Mouse (Mus musculus): ENCODE data around the gene Fam204a. TPM values are rescaled to one million over a fixed set of nuclear protein-coding genes. Genes with fewer than 3 reads are reported as not detected.
A peak's percentile ranks its signal among the peaks of the same experiment; 100 is the strongest.

The Fam204a gene
- total RNA-seq (2015; ENCODE audit: low replicate concordance) (16.9 and 23.9 TPM in 2 replicates), total RNA-seq (2017; ENCODE audit: low replicate concordance) (23.0 and 42.0 TPM in 2 replicates)

- ATAC-seq (replicated peaks; ENCODE audit: low FRiP score, poor library complexity, severe bottlenecking): peak; percentile 99
Observed at GRCm38 (mm10) chr19:60225899-60226844, at the start of gene Fam204a. Fam204a (minus strand) TSS chr19:60226701.

GRCm38 (mm10) chr19:60265789-60266188 is 39.3 kb upstream of the Fam204a start:
- ATAC-seq (replicated peaks; ENCODE audit: low FRiP score, poor library complexity, severe bottlenecking): no peak

DNA sequence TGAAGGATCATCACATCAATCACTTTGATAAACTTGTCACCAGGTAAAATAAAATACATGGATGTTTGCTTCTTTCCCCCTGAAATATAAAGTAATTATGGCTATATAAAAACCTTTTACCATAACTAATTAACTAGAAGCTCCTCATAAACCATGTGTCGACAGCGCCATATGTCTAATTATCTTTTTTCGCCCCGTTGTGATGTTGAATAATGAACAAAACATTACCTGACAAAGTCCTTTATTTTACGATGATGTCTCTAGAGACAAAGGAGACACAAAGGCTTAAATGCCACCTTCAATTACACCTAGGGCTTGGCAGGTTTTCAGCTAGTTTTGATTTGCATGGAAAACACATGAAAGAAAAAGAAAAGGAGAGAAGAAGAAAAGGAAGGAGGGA is 34.2 kb upstream of the Fam204a start:
- ATAC-seq (replicated peaks; ENCODE audit: low FRiP score, poor library complexity, severe bottlenecking): no peak

DNA sequence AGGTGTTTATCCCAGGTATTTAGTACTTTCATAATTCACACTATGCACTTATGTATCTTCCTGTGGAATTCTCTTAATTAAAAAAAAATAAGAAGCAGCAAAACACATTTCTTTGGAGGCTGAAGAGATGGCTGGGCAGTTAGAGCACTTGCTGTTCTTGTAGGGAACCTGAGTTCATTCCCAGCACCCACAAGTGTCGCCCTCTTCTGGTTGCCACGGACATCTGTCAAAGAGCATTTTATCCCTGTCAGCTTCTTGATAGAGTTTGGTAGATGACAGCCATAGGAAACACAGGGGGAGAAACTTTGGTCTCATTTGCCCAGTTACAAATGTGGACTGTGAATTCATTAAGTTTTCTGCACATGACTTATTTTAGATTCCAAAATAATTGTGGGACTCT is 25.5 kb upstream of the Fam204a start:
- no peak for ATAC-seq (replicated peaks; ENCODE audit: low FRiP score, poor library complexity, severe bottlenecking)

GRCm38 (mm10) chr19:60251197-60251596 is 24.7 kb upstream of the Fam204a start:
- ATAC-seq (replicated peaks; ENCODE audit: low FRiP score, poor library complexity, severe bottlenecking): no peak

DNA sequence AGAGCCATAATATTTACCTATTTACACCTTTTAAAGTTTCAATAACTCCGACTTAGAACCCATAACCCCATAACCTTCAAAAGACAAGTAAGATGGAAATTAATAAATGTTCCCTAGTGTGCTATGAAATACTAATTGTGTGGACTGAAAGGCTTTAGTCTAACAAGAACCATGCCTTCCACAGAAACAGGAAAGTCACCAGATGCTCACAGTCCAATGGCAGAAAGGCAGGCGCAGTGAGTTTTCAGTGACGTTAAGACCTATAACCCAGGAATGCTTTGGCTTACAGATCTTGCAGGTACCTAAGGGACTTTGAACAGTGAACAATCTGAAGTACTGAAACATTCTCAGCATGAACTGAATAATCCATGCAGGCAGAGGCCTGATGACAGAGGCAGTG is 18.7 kb upstream of the Fam204a start:
- no peak for ATAC-seq (replicated peaks; ENCODE audit: low FRiP score, poor library complexity, severe bottlenecking)

GRCm38 (mm10) chr19:60242620-60243019 is 16.1 kb upstream of the Fam204a start:
- ATAC-seq (replicated peaks; ENCODE audit: low FRiP score, poor library complexity, severe bottlenecking): no peak

DNA sequence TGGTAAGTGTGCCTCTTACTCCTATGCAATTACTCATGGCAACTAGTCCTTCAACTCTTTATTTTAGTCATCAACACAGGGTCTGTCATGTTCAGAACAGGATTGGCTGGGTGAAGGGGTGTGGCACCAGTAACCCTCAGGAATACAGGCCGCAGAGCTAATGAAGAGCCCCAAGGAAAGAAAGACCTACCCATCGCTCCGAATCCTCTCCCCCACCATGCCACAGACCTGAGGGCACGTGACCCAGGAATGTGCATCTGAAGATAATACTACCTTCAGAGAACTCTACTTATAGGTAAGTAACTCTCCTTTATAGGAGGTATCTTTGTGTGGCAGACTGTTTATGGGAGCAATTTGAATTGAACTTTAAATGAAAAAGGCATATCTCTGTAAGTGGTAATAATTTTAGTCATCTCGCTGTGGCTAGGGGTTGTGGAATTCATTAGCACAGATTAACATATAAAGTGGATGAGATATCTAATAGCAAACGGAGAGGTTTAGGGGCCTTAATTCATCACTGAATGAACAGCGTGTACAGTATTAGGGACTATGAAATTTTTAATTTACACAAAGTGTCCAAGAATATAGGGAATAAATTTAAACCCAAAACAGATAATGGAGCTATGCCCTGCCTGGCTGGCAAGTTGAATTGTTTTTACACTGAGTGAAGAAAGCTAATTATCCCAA is 15.6 kb upstream of the Fam204a start:
- ATAC-seq (replicated peaks; ENCODE audit: low FRiP score, poor library complexity, severe bottlenecking): no peak

DNA sequence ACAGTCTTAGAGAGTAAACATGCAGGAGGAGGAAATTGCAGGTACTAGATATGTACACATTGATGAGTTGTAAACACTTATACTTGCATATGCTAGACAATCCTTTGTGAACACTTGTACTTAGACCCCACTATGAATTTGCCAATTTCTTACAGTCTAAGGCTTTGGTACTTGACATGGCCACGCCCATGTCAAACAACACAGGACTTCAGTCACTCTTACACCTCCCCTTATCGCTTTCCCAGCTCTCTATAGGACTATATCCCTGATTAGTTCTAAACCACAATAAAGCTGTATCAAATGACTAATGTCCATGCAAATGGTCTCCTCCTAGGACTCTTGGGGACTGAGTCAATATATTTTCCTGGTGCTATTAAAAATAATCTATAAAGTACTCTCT is 5.0 kb upstream of the Fam204a start:
- no peak for ATAC-seq (replicated peaks; ENCODE audit: low FRiP score, poor library complexity, severe bottlenecking)

- peak; percentile 36; the same call in 1 of the 2 replicates for ATAC-seq (replicated peaks; ENCODE audit: low FRiP score, poor library complexity, severe bottlenecking)
Observed at GRCm38 (mm10) chr19:60226845-60227235, 339 bp upstream of the Fam204a start.

DNA sequence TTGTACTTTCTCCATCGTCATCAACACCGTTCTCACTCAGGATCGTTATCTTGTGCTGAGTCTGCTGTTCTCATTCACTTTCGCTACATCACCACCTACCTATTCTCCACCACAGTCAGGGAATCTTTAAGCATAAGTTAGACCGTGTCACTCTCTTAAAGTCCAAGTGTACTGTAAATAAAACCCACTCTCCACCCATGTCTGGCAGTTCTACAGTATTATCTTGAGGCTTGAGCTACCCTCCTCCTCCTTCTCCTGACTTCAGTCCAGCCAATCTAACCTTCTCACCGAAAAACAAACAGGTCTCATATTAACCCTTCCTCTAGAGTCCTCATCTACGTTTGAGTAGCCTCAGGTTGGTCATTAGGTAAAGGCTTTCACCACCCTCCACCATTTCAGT is 7.1 kb downstream of the Fam204a start:
- no peak for ATAC-seq (replicated peaks; ENCODE audit: low FRiP score, poor library complexity, severe bottlenecking)

DNA sequence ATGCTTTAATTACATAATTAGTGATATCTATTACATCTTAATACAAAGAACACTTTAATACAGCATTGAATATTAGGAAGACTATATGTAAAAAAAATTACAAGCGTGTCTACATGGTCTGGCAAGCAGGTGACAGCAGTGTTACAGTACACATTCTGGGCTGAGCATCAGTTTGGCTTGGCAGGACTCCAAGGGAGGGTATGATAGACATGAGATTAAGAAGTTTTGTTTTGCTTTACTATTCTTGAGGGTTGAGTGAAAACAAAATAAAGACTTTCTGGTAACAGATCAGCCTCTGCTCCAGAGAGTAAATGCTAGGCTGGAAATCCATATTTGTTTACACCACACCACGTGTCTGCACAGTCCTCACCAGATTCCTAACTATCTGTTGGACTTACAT is 8.5 kb downstream of the Fam204a start:
- no peak for ATAC-seq (replicated peaks; ENCODE audit: low FRiP score, poor library complexity, severe bottlenecking)

DNA sequence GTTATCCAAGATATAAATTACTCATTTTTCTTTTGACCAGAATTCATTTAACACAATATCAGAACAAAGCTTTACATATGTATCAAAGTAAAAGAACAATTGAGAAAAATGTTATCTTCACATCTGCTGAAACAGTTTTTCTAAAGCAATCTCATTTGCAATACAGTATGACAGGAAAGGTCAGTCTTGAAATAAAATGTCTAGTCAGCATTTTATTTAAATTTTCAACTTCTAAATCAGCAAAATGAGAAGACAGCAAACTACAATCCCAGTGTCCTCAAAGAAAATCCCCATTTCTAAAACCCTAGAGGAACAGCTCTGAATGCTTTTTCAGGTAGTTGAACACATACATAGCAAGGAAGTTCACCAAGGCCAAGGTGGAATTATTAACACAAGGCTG is 18.3 kb downstream of the Fam204a start:
- no peak for ATAC-seq (replicated peaks; ENCODE audit: low FRiP score, poor library complexity, severe bottlenecking)

DNA sequence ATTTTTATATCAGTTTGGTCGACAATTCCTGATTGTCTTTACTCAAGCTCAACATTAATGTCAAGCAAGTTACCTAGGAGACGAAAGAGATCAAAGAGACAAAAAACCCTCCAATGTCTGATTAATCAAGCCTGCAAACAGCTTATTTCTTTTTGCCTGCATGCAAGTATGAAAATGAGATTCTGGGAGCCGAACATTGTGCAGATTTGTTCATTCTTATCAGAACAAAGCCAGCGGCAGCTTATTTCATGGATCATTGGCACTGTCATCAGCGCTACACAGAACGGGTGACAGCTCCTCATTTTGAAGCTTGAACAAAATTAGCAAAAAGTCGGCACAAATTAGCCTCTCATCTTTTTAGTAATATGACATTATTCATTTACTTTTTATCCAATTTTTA is 22.3 kb downstream of the Fam204a start:
- ATAC-seq (replicated peaks; ENCODE audit: low FRiP score, poor library complexity, severe bottlenecking): no peak

DNA sequence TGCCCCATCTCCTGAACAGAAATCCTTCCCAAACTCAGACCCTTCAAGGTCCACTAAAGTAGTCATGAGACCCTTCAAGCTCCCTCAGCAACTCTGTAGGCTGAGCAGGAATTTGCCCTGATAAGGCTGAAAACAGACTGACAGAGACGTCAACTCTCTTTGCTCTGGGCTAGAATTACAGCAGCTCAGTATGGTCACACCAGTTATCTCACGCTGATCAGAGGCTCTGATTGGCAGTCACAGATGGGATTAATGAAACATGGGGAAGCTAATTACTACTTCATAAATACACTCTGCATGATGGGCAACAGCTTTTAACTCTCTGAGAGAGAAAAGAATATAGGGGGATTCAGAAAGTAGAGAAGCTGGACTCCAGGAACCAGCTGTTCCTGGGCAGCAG is 26.2 kb downstream of the Fam204a start:
- ATAC-seq (replicated peaks; ENCODE audit: low FRiP score, poor library complexity, severe bottlenecking): no peak

GRCm38 (mm10) chr19:60199152-60199551 is 27.3 kb downstream of the Fam204a start:
- ATAC-seq (replicated peaks; ENCODE audit: low FRiP score, poor library complexity, severe bottlenecking): no peak

GRCm38 (mm10) chr19:60192790-60193189 is 33.7 kb downstream of the Fam204a start:
- ATAC-seq (replicated peaks; ENCODE audit: low FRiP score, poor library complexity, severe bottlenecking): no peak

GRCm38 (mm10) chr19:60189206-60189605 is 37.3 kb downstream of the Fam204a start:
- no peak for ATAC-seq (replicated peaks; ENCODE audit: low FRiP score, poor library complexity, severe bottlenecking)

GRCm38 (mm10) chr19:60182901-60183300 is 43.6 kb downstream of the Fam204a start:
- ATAC-seq (replicated peaks; ENCODE audit: low FRiP score, poor library complexity, severe bottlenecking): no peak

- no peak for ATAC-seq (replicated peaks; ENCODE audit: low FRiP score, poor library complexity, severe bottlenecking)
Observed at GRCm38 (mm10) chr19:60182171-60182570, 44.3 kb downstream of the Fam204a start.
